Mouse (Mus musculus): ENCODE data around the gene Nup133. TPM values are rescaled to one million over a fixed set of nuclear protein-coding genes. Genes with fewer than 3 reads are reported as not detected.
A peak's percentile ranks its signal among the peaks of the same experiment; 100 is the strongest.

Nup133 gene
- total RNA-seq, 2 experiments from 2014 or later, result 21.7 to 24.3 TPM

DNA sequence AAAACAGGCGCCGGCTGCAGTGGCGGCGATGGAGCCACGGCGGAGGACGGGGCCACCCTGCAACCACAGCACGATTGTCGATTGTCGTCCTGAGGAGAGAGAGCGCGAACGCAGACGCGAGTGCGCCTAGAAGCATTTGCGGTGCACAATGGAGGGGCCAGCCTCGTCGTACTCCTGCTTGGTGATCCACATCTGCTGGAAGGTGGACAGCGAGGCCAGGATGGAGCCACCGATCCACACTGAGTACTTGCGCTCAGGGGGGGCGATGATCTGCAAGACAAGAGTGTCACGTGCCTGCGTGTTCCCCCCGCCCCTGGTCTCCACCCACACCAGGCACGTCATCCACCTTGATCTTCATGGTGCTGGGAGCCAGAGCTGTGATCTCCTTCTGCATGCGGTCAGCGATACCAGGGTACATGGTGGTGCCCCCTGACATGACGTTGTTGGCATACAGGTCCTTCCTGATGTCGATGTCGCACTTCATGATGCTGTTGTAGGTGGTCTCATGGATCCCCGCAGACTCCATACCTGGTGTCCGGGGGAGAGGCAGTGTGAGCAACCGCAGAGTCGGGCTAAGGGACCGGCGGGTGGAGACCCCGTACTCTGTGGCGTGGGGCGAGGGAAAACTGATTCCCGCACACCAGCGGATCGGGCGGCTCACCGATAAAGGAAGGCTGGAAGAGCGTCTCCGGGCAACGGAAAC is 57.0 kb downstream of the Nup133 start:
- DNase-seq (ENCODE audit: extremely low spot score in 1 of 2, low spot score in 1 of 2), result peak; percentile 64 to 76

DNA sequence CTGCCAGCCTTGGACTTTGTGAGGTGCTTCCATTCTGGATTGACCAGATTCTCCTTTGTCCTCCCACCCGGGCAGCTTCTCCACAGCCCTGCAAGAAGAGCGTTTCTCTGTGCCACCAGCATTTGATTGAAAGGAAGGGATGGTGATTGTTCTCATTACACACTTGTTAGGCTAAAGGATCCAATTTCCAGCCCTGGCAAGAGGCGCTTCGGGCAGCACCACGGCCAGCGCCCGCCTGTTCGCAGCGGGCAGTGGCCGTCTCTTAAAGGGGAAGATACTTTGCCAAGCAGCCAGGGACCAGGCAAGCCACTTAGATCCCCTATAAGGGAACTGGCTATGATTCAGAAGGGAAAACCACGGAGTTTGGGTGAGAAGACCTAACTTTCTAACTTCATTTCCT is 57.8 kb downstream of the Nup133 start:
- peak in 1 of 2 experiments; percentile 46 for DNase-seq (ENCODE audit: extremely low spot score in 1 of 2, low spot score in 1 of 2)

DNA sequence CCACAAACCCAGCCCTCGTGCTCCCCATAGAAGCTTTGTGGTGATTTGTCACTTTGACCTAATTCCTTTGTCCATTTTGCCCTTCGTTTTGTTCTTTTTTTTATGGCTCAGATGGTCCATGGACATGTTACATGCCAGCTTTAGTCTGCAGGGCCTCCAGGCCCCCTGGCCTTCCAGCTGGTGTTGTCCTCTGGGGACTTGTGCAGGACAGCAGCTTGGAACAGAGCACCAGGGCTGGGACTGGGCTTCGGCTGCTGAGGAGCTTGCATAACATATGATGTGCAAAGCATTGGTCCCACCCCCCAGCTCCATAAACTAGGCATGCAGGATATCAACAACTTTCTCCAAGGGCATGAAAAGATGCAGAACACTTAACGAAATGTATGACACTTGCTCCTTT is 59.3 kb downstream of the Nup133 start:
- DNase-seq (ENCODE audit: extremely low spot score in 1 of 2, low spot score in 1 of 2), result no peak

DNA sequence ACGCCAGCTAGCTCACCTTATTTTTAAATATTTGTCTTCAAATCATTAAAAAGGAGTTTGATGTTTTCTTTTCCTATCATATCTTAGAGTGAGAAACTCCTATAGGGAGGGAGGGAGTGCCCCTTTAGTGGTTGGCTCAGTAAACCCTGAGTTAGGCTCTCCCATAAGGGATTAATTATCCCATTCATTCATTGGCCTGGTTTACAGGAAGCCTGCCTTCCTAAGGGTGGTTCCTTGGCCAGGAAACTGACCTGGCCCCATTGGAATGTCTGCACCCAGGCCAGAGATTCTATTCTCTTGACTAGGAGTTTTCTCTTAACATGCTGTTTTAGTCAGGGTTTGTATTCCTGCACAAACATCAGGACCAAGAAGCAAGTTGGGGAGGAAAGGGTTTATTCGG is 61.1 kb downstream of the Nup133 start:
- DNase-seq (ENCODE audit: extremely low spot score in 1 of 2, low spot score in 1 of 2), result no peak

DNA sequence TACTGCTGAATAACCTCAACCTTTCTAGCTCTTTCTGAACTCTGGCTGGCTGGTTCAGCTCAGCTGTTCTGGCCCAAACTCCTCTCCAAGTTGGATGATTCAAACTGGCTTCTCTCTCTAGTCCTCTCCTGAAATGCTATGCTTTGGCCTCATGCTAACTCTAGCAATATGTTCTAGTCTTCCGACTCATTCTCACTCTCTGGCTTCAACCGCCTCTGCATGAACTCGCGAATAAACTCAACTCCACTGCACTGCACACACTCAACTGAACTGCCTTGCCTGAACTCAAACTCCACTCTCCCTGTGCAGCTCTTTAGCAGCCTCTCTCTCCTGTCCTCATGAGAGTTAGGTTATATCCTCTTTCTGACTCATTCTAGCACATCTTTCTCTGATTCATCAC is 61.9 kb downstream of the Nup133 start:
- no peak for DNase-seq (ENCODE audit: extremely low spot score in 1 of 2, low spot score in 1 of 2)

DNA sequence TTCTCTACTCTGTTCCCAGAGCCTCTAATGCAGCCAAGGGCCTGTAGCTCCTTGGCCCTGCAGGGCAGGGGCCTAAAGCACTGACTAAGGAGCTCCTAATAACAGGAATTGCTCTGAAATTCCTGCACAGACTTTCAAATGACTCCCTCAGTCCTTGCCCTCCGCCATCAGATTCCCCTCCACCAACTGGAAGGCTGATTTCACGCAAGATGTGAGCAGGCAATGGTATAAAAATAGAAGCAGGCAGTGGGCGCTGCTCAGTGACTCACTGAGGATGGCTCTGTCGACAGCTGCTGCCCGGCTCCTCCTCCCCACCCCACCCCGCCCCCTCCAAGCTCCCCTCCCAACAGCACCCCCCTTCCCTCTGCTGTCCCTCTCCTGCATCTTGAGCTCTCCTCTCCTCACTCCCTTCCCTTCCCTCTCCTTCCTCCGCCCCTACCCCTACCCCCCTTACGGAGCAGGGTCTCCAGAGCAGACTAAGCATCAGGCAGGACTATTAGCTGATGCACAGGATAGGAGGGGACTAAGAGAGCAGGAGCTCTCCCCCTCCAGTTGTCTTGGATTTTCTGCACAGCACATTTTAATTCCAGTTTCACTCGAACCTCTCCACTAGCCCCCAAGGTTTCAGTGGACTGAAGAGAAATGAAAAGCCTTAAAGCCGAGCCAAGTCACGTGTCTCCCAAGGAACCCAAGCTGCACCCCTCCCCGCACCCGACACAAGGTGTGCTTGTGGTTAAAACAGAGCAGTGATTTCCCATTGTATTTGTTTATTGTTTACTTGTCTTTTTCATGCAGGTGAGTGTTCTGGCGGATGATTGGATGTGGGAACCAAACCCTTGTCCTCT is 64.1 kb downstream of the Nup133 start:
- DNase-seq (ENCODE audit: extremely low spot score in 1 of 2, low spot score in 1 of 2), result peak in 1 of 2 experiments; percentile 52

DNA sequence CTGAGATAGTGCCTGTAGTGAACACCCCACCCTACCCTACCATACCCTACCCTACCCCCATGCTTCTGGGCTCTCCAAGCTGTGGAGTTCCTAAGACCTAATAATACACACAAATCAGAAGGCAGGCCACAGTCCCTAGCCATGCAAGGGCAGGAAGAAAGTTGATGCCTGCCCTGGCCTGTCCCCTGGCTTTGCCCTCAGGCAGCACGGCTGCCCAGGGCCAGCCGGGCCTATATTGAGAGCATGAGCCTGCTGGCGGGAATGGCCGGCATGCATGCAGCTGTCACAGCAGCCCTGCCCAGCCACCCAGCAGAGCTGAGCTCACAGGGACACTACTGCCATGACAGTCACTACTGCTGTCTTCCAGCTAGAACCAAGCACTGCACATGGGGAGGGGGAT is 66.0 kb downstream of the Nup133 start:
- no peak for DNase-seq (ENCODE audit: extremely low spot score in 1 of 2, low spot score in 1 of 2)

DNA sequence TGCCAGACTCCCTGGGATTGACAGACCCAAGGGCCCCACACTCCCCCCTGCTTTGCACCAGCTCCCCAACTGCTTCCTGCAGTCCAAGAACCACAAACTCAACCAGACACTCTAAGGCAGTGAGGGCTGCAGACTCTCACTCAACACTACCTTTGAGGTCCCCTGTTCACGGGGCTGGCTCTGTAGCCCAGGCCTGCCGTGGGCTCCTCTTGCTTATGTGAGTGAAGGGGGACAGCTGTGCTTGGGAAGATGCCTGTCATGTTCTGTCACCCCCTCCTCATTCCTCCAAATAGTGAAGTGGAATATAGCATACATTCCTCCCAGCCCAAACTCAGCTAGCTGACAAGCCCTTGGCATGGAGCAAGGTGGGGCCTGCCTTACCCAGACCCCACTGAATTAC is 66.7 kb downstream of the Nup133 start:
- no peak for DNase-seq (ENCODE audit: extremely low spot score in 1 of 2, low spot score in 1 of 2)

DNA sequence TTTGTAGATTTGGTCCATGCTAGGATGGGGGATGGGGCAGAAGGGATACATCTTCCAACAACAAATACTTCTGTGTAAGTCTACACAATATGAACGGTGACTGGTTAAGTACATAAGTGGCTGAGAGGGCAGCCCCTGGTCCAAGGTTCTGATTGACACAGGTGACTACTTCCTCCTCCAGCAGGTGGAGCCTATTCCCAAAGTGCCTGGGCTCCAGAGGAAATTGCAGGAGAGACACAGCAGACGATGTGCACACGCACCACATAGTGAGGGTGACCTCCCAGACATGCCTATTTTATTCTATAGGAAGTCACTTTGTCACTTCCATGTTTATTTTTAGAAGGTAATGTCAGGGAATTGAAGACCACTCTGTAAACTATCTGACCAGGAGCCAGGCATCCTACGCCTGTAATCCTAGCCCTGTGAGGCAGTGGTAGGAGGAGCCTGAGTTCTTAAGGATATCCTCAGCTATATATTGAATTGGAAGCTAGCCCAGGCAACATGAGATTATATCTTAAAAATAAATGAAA is 68.2 kb downstream of the Nup133 start:
- DNase-seq (ENCODE audit: extremely low spot score in 1 of 2, low spot score in 1 of 2), result no peak

DNA sequence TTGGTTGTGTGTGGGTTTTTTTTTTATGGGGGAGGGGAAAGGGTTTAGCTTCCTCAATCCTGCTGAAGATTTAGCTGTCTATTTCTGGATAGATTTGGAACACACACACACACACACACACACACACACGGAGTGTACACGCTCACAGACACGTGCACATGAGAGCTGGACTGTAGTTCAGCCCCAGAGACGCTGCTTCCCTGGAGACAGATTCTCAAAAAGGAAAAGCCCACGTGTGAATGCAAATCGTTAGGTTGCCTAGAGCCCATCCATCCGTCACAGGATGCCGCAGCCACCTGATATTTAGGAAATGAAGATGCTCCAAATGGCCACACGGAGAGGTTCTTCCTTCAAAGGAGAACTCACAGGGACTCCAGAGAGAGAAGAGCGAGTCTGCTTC is 68.8 kb downstream of the Nup133 start:
- DNase-seq (ENCODE audit: extremely low spot score in 1 of 2, low spot score in 1 of 2), result no peak

DNA sequence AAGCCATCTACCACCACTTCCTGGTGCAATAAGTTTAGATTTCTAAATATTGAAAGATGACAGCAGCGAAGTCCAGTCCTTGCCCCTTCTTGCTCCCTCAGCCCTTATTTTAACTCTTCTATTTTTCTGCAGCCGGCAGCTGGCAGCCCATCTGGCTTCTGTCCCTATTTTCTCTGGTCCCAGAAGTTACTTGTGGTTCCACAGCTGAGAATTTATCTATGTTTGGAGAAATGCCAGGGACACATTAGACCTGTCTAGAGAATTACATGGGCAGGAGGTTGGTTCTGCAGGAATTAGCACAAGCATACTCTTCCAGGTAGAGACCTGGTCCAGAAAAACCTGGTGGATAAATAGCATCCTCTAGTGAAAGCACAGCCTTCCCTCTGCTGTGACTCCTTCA is 71.2 kb downstream of the Nup133 start:
- DNase-seq (ENCODE audit: extremely low spot score in 1 of 2, low spot score in 1 of 2), result no peak

DNA sequence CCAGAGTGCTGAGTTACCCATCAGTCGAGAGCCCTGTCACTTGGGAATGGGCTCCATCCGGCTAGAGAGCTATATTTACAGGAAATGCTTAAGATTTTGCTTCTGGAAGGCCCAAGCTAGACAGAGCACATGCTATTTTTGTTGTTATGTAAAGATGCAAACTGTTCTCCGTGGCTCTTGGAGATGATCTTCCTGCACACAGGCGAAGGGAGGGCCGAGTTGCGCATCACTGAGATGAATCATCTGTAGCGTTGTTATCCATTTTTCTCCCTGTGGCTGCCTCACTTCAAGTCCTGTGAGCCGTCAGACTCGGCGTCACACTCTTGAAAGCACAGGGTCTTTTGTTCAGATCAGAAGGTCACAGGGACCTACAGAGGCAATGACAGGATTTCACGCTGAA is 74.7 kb downstream of the Nup133 start:
- DNase-seq (ENCODE audit: extremely low spot score in 1 of 2, low spot score in 1 of 2), result no peak

DNA sequence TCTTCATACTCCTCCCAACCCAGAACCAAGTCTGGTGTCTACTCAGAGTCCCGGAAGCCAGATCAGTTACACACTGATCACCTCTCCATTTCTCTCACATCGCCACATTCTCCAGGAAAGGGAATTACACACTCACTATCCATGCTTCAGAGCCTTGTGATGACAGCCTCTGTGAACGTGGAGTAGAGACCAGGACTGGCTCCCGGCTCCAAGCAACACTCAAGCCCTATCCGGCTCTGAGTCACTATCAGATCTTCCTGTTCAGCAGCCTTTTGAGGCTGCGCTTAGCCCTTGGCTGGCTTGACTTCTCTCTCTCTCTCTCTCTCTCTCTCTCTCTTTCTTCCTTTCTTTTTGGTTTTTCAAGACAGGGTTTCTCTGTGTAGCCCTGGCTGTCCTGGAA is 75.7 kb downstream of the Nup133 start:
- DNase-seq (ENCODE audit: extremely low spot score in 1 of 2, low spot score in 1 of 2), result no peak

DNA sequence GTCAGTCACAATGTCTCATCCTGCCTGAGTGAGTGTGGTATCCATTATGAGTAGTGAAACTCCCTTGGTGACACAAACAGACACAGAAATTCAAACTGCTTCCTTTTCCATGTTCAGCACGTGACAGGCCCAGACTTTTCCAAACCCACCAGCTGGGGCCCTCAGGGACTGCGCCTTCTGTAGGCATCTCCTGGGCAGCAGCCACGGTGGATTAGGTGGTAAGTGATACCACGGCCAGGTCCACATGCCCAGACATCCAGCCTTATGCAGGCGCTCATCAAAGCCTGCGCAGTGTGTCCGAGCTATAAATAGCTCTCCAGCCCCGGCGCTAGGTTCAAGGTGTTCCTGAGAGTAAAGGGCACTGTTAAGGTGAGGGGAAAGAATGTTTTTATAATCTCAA is 77.0 kb downstream of the Nup133 start:
- DNase-seq (ENCODE audit: extremely low spot score in 1 of 2, low spot score in 1 of 2), result no peak

DNA sequence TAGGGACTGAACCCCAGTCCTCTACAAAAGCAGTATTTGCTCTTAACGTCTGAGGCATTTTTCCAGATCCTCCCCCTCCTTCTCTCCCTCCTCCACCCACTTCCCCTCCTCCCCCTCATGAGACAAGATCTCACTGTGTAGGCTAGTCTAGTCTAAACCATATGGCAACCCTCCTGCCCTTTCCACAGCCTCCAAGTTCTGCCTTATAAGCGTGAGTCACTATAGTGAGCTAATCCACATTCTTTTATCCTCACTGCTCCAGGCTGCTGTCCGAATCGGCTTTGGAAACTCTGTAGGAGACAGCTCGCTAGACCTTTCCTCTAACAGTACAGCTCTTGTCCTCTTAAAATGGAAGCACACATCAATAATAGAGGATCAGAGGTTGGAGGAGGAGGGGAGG is 82.1 kb downstream of the Nup133 start:
- DNase-seq (ENCODE audit: extremely low spot score in 1 of 2, low spot score in 1 of 2), result no peak

DNA sequence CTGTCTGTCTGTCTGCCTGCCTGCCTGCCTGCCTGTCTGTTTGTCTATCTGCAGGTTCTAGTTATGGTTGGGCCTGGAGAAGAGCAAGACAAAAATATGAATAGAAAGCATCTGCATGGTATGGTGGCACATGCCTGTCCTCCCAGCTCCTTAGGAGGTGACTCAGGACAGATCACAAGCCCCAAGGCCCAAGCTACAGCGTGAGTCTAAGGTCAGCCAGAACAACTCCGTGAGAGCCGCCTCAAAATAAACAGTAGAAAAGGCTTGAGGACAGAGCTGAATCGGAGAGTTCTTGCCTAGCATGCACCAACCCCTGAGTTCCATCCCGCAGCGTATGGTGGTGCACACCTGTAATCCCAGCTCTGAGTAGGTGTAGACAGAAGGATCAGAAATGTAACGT is 83.3 kb downstream of the Nup133 start:
- DNase-seq (ENCODE audit: extremely low spot score in 1 of 2, low spot score in 1 of 2), result no peak

DNA sequence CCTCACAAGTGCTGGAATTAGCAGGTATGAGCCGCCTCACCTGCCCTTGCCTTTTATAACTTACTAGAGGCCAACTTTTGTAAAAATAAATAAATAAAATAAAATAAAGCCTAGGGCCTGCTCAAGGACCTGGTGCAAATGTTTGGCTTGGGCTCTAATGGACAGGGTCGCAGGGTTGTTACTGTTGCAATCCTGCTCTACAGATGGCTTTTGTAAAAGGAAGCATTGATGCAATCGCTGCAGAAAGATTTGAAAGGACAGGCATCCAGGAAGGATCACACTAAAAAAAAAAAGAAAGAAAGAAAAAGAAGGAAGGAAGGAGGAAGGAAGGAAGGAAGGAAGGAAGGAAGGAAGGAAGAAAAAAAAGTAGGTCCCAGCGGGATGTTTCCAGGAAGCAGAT is 88.7 kb downstream of the Nup133 start:
- no peak for DNase-seq (ENCODE audit: extremely low spot score in 1 of 2, low spot score in 1 of 2)

DNA sequence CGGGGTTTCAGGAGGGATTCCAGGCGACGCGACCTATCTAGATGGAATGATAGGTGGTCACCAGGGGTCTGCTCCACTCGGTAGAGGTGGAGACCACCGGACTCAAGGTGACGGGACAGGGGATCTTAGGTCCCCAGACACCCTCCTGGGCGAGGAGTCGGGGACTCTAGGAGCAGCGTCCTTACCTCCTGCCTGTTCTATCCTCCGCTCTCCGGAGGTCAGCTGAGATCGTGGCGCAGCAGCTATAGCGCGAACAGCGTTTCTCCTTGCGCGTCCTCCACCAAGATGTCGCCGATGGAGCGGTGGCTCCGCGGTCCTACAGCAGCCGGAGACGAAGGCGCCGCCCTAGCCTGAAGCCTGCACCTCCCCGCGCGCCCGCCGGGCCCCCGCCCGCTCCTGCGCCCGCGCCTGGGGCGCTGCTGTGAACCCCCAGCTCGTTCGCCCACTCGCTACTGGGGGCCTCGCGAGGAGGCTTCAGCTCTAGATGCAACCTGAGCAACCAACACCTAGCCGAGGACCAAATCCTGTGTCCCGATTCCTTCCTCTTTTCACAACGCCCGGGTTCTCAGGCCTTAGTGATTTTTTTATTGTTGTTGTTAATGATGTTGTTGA is 89.3 kb downstream of the Nup133 start, which contains the start of gene Ccsap:
Gene Ccsap, minus strand, starts transcription at position 562 of the 612 bp plus-strand sequence.
- DNase-seq (ENCODE audit: extremely low spot score in 1 of 2, low spot score in 1 of 2), result peak; percentile 45 to 64

DNA sequence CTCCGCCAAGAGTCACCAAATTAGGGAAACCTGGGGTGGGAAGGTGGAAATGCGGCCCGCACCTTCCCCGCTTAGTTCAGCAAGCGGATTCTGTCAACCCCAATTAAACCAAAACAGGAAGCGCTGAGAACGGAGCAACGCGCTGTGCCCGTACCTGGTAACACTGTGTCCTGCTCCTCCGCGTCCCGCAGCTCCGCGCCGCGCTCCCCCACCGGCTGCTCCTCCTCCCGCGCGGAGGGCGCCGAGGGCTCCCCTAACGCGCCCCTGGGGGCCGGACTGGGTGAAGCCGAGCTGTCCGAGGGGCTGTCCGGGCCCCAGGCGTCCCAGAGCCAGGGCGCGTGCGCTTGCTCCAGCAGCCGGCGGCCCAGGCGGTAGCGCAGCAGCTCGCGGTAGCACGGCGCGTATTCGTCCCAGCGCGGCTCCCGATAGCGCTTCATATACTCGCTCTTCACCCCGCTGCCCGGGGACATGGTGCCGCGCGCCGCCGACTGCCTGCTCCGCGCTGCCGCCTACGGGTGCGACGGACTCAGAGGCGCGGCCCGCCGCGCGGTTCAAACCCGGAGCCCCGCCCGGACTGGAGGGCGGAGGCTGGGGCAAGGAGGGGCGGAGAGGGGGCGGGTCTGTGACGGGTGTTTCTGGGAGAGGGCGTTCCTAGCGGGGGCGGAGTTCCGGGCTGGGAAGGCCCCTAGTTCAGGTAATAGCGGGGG is 90.0 kb downstream of the Nup133 start:
- peak; percentile 79 to 85 for DNase-seq (ENCODE audit: extremely low spot score in 1 of 2, low spot score in 1 of 2)

DNA sequence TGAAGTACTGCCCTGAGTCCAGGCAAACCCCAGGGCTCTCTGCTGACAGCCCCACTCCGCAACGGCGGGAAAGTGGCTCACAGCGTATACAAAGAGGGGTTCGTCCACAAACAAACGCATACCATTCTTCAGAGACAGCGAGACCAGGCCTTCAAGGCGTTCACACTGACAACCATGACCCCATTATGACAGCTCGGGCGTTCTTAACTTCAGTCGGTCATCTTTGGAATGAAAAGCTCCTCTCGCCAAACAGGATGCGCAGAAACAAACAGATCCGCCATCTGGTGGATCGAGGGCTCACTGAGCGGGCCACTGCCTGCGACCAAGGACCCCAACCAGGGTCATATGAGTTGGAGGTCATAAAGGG is 90.5 kb downstream of the Nup133 start:
- no peak for DNase-seq (ENCODE audit: extremely low spot score in 1 of 2, low spot score in 1 of 2)

DNA sequence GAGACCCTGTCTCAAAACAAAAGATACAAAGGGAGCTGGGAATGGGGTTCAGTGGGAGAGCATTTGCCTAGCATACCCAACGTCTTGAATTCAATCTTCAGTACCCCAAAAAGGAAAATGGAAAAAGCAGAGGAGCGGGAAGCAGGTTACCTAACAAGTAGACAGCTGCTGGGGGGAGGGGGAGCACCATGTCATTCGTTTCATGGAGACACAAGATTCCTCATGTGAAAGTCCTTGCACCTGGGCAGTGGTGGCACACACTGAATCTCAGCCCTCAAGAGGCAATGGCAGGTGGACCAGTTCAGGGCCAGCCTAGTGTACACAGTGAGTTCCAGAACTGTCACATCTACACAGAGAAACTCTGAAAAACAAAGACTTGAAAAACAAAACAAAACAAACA is 91.7 kb downstream of the Nup133 start:
- DNase-seq (ENCODE audit: extremely low spot score in 1 of 2, low spot score in 1 of 2), result no peak

All from layer of hippocampus, postnatal 25 days (tissue).